Mouse (Mus musculus) megakaryocyte, embryonic 14.5 days (primary cell): ENCODE measurements around the gene Adcy5.

ENCODE experiments used
- FLI1 ChIP-seq: IDR thresholded peaks from 2 replicates; pipeline ENCODE4 v1.6.1; 2012; ENCODE audit warnings: low read length, inconsistent platforms, mixed read lengths
- GATA1 ChIP-seq: IDR thresholded peaks from 3 replicates; pipeline ENCODE4 v1.6.1; 2012; ENCODE audit warnings: mixed read lengths, low read length, inconsistent platforms, borderline replicate concordance

DNA sequence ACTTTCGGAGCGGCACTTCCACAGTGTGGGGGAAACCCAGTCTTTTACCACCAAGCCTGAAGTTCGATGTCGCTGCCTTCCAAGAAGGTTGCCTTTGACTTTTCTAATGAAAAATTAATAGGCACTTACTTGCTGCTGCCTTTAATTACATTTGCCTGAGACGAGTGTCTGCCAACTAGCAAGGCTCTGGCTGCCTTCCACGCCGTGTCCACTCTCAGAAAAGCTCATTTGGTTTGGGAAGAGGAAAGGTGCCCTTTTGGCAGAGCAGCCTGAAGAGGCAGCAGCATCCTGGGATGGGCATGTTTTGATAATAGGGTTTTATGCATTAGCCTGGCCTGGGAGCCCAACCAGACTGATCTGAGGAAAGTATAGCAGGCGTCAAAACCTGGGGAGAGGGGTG is 12.8 kb upstream of the Adcy5 start:
- TF ChIP-seq GATA1 (no peak), FLI1 (no peak)
